Mouse (Mus musculus): ENCODE results near the gene Srrm2.

DNA sequence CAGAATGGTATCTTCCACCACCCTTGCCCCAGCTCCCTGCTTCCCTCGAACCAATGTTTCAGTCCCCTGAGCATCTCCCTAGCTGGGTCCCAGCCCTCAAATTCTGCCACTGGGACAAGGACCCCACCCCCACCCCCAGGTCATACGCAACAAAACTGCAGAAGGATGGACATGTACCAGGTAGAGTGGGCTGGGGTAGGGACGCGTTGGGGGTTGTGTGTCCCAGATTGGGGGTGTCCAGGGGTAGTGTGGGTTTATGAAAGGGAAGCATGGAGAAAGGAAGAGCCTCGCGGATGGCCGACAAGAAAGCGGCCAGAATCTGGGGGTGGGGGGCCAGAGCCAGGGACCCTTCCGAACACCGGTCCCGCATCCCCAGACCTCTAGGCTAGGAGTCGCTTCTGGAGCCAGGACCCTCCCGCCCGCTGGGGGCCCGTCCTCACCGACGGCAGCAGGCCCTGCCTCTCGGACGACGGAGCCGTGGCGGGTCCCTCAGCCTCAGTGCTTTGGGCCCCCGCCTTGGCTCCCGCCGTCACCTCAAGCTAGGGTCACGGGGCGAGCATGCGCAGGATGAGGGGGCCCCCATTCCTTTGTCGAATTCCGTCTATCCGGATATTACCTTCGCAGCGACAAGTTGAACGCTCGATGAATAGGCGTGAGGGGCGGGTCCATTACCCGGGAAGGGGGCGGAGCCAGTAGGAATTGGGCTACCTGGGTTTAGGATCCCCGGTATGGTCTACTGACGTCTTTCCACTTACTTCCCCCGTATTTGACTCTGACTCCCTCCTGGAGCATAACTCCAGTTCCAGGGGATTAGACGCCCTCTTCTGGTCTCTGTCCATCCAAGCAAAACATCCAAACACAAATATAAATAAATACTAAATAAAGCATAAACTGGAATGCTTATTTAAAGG lies 4.5 kb upstream of the Srrm2 start, which contains the start of gene Flywch2:
- TF ChIP-seq CTCF (IDR thresholded peaks at IDR 0.05; ENCODE audit: control insufficient read depth, insufficient read depth, insufficient read length) = no peak
- no peak for TF ChIP-seq MYOG (IDR thresholded peaks at IDR 0.05; ENCODE audit: control insufficient read depth, extremely low read depth, insufficient read length)
- no peak for TF ChIP-seq CEBPB (IDR thresholded peaks at IDR 0.05; ENCODE audit: low read depth)
- no peak for TF ChIP-seq FOSL1 (IDR thresholded peaks at IDR 0.05; ENCODE audit: insufficient read depth, low read length, poor library complexity, severe bottlenecking)
- no peak for TF ChIP-seq USF1 (IDR thresholded peaks at IDR 0.05; ENCODE audit: low read depth)
- TF ChIP-seq MAX (IDR thresholded peaks at IDR 0.05) = no peak
